Mouse (Mus musculus): ENCODE data around the gene Map3k7. TPM values are rescaled to one million over a fixed set of nuclear protein-coding genes. Genes with fewer than 3 reads are reported as not detected.
"Not testable (repeated sequence)": the region's sequence is repeated elsewhere in the genome, so short reads cannot be mapped to it uniquely, and the experiment has no call there.

Gene Map3k7
- total RNA-seq, 2 experiments from 2014 or later: 32.1 to 36.7 TPM

- DNase-seq (ENCODE audit: low spot score in 2 of 2): no peak
Measured at GRCm38 (mm10) chr4:31981863-31982262, 18.0 kb downstream of the Map3k7 start.

GRCm38 (mm10) chr4:31993386-31993785 is 29.5 kb downstream of the Map3k7 start:
- DNase-seq (ENCODE audit: low spot score in 2 of 2): no peak

GRCm38 (mm10) chr4:31993865-31994264 is 30.0 kb downstream of the Map3k7 start:
- no peak for DNase-seq (ENCODE audit: low spot score in 2 of 2)

GRCm38 (mm10) chr4:32001498-32001897 is 37.6 kb downstream of the Map3k7 start:
- no peak for DNase-seq (ENCODE audit: low spot score in 2 of 2)

- DNase-seq (ENCODE audit: low spot score in 2 of 2): no peak
Measured at GRCm38 (mm10) chr4:32004773-32005591, 41.1 kb downstream of the Map3k7 start.

GRCm38 (mm10) chr4:32007174-32007573 is 43.3 kb downstream of the Map3k7 start:
- no peak for DNase-seq (ENCODE audit: low spot score in 2 of 2)

GRCm38 (mm10) chr4:32008095-32008494 is 44.2 kb downstream of the Map3k7 start:
- DNase-seq (ENCODE audit: low spot score in 2 of 2): no peak

- no peak for DNase-seq (ENCODE audit: low spot score in 2 of 2)
Measured at GRCm38 (mm10) chr4:32010808-32011207, 46.9 kb downstream of the Map3k7 start.

- DNase-seq (ENCODE audit: low spot score in 2 of 2): no peak
Measured at GRCm38 (mm10) chr4:32011218-32011973, 47.5 kb downstream of the Map3k7 start.

- no peak for DNase-seq (ENCODE audit: low spot score in 2 of 2)
Measured at GRCm38 (mm10) chr4:32021131-32021530, 57.2 kb downstream of the Map3k7 start.

- DNase-seq (ENCODE audit: low spot score in 2 of 2): no peak
Measured at GRCm38 (mm10) chr4:32022321-32022720, 58.4 kb downstream of the Map3k7 start.

GRCm38 (mm10) chr4:32024170-32024569 is 60.3 kb downstream of the Map3k7 start:
- DNase-seq (ENCODE audit: low spot score in 2 of 2): not testable (repeated sequence)

GRCm38 (mm10) chr4:32025105-32025504 is 61.2 kb downstream of the Map3k7 start:
- no peak for DNase-seq (ENCODE audit: low spot score in 2 of 2)

- no peak for DNase-seq (ENCODE audit: low spot score in 2 of 2)
Measured at GRCm38 (mm10) chr4:32027094-32027493, 63.2 kb downstream of the Map3k7 start.

GRCm38 (mm10) chr4:32037267-32037666 is 73.4 kb downstream of the Map3k7 start:
- DNase-seq (ENCODE audit: low spot score in 2 of 2): no peak

- peak in 1 of 2 experiments; percentile 27 for DNase-seq (ENCODE audit: low spot score in 2 of 2)
Measured at GRCm38 (mm10) chr4:32041741-32042452, 78.0 kb downstream of the Map3k7 start.

GRCm38 (mm10) chr4:32045234-32045633 is 81.3 kb downstream of the Map3k7 start:
- no peak for DNase-seq (ENCODE audit: low spot score in 2 of 2)

GRCm38 (mm10) chr4:32049824-32050223 is 85.9 kb downstream of the Map3k7 start:
- no peak for DNase-seq (ENCODE audit: low spot score in 2 of 2)

- DNase-seq (ENCODE audit: low spot score in 2 of 2): no peak
Measured at GRCm38 (mm10) chr4:32053171-32053570, 89.3 kb downstream of the Map3k7 start.

- peak; percentile 72 to 96 for DNase-seq (ENCODE audit: low spot score in 2 of 2)
Measured at GRCm38 (mm10) chr4:32055151-32056052, 91.5 kb downstream of the Map3k7 start.

GRCm38 (mm10) chr4:32056441-32056840 is 92.5 kb downstream of the Map3k7 start:
- DNase-seq (ENCODE audit: low spot score in 2 of 2): no peak

All from layer of hippocampus, adult 18-20 months (tissue).